In genomic region chr1:98053994-98054393, GRCm38 (mm10) we compare ENCODE assay signal across 15 mouse cellular contexts. TPM values are rescaled to one million over a fixed set of nuclear protein-coding genes. Genes with fewer than 3 reads are reported as not detected.
DNase-seq lines count a peak whose midpoint lies in the region; ATAC-seq lines count a peak whose summit lies in the region.
"Had no signal": no experiment of that assay in that cellular context is flagged by ENCODE, and none has a peak within 500 bp of the region (broad histone marks: within the 10 kb centered on the region; RNA-seq: fewer than 3 reads in every experiment).

No protein-coding gene starts in this region.

- no peak overlapping the region for H3K4me2 ChIP-seq in forebrain, embryonic 14.5 days (ENCODE audit: low read length)
- H3K4me2 ChIP-seq in neural tube, embryonic 13.5 days = no peak overlapping the region
- H3K4me2 ChIP-seq: heart, embryonic 15.5 days; limb, embryonic 15.5 days had no signal

- H3K27ac ChIP-seq in forebrain, embryonic 14.5 days (ENCODE audit: low read depth, low read length) = no peak overlapping the region
- no peak overlapping the region for H3K27ac ChIP-seq in neural tube, embryonic 13.5 days (replicated peaks)
- H3K27ac ChIP-seq: heart, embryonic 15.5 days; left cerebral cortex, adult 2 months; limb, embryonic 15.5 days had no signal

- H3K27me3 ChIP-seq in forebrain, embryonic 14.5 days (replicated peaks; ENCODE audit: control insufficient read depth, insufficient read depth, low read length) = no peaks in the 10 kb centered on the region
- no peaks in the 10 kb centered on the region for H3K27me3 ChIP-seq in neural tube, embryonic 13.5 days
- H3K27me3 ChIP-seq: heart, embryonic 15.5 days; limb, embryonic 15.5 days had no signal

- no peaks in the 10 kb centered on the region for H3K9me3 ChIP-seq in forebrain, embryonic 14.5 days (replicated peaks; ENCODE audit: control insufficient read depth, low read length)
- no peaks in the 10 kb centered on the region for H3K9me3 ChIP-seq in neural tube, embryonic 13.5 days
- H3K9me3 ChIP-seq: heart, embryonic 15.5 days; limb, embryonic 15.5 days had no signal

- DNase-seq in heart, adult 11 months = peak; percentile 68
- no peak for DNase-seq in heart, postnatal 4 days
- peak; percentile 58 for DNase-seq in forebrain, embryonic 14.5 days (ENCODE audit: low spot score)
- DNase-seq in mesoderm, embryonic 11.5 days (ENCODE audit: low read depth, low spot score) = peak; percentile 25
- DNase-seq in left cerebral cortex, postnatal 36 days (ENCODE audit: low spot score in 2 of 2) = no peak
- no peak for DNase-seq in left cerebral cortex, postnatal 25 days (ENCODE audit: low spot score in 2 of 2)
- DNase-seq in left cerebral cortex, adult 11 months (ENCODE audit: low spot score) = no peak
- DNase-seq: cerebellum, adult 11 months; kidney, adult 8-10 months; liver, postnatal 0 days; lung, postnatal 4 days had no signal

- H3K4me1 ChIP-seq in forebrain, embryonic 14.5 days (ENCODE audit: control insufficient read depth, insufficient read depth, low read length) = peaks cover 9% of the 10 kb centered on the region
- H3K4me1 ChIP-seq in neural tube, embryonic 13.5 days (replicated peaks) = peaks cover 18% of the 10 kb centered on the region
- H3K4me1 ChIP-seq: limb, embryonic 15.5 days had no signal

- peak; percentile 60; the same call in 1 of the 2 replicates for ATAC-seq in forebrain, embryonic 14.5 days
- ATAC-seq in neural tube, embryonic 13.5 days (ENCODE audit: low read depth) = peak; percentile 67
- ATAC-seq: liver, postnatal 0 days had no signal

- H3K36me3 ChIP-seq in forebrain, embryonic 14.5 days (ENCODE audit: control insufficient read depth, insufficient read depth, low read length) = no peaks in the 10 kb centered on the region
- no peaks in the 10 kb centered on the region for H3K36me3 ChIP-seq in neural tube, embryonic 13.5 days
- H3K36me3 ChIP-seq: heart, embryonic 15.5 days; limb, embryonic 15.5 days had no signal

- no peak overlapping the region for H3K4me3 ChIP-seq in forebrain, embryonic 14.5 days (ENCODE audit: low read depth, low read length)
- no peak overlapping the region for H3K4me3 ChIP-seq in neural tube, embryonic 13.5 days
- H3K4me3 ChIP-seq: heart, embryonic 15.5 days; left cerebral cortex, adult 2 months; limb, embryonic 15.5 days had no signal

- 7% methylated on average over 3 of the region's 3 CpGs for WGBS in forebrain, embryonic 14.5 days
- WGBS in neural tube, embryonic 13.5 days = 3% methylated on average over 3 of the region's 3 CpGs

- intact Hi-C loops in left cerebral cortex, postnatal 36 days (cut with DNase I) = no loop called here
- intact Hi-C loops in left cerebral cortex, postnatal 25 days (cut with DNase I) = no loop called here

- no peak overlapping the region for H3K9ac ChIP-seq in forebrain, embryonic 14.5 days (ENCODE audit: low read length)
- no peak overlapping the region for H3K9ac ChIP-seq in neural tube, embryonic 13.5 days
- H3K9ac ChIP-seq: heart, embryonic 15.5 days; limb, embryonic 15.5 days; liver, postnatal 0 days had no signal

RNA-seq across cellular contexts. Expression of gene Pam, which starts 41.5 kb away (rescaled TPM):
- 100 to 1,000 TPM; 888 to 905 TPM for total RNA-seq in heart, postnatal 4 days (2021)
- polyA plus RNA-seq in forebrain, embryonic 14.5 days (2014; fragmentation: Nextera tagmentation; extraction: Ambion mirVana) = 41.7 and 48.0 TPM in 2 replicates
- polyA plus RNA-seq in neural tube, embryonic 13.5 days (2015; fragmentation: Nextera tagmentation; extraction: Ambion mirVana) = 33.6 and 36.9 TPM in 2 replicates
- 100 to 1,000 TPM; 242 to 256 TPM for total RNA-seq in left cerebral cortex, postnatal 36 days (2021)
- 100 to 1,000 TPM; 239 to 271 TPM for total RNA-seq in left cerebral cortex, postnatal 25 days (2021)

Comparison
In these comparisons a context has a peak if more than half of its experiments do, and no peak if none do; other contexts are left out.
1. DNase-seq: peak in heart, adult 11 months (single experiment), forebrain, embryonic 14.5 days (single experiment) and mesoderm, embryonic 11.5 days (single experiment); none in heart, postnatal 4 days (single experiment), left cerebral cortex, postnatal 36 days (0 of 2), left cerebral cortex, postnatal 25 days (0 of 2) and left cerebral cortex, adult 11 months (single experiment).